Mouse (Mus musculus): ENCODE results near the gene Cep290.
"Not testable (repeated sequence)": the region's sequence is repeated elsewhere in the genome, so short reads cannot be mapped to it uniquely, and the experiment has no call there.

Cep290 gene

GRCm38 (mm10) chr10:100487097-100487978, at the start of gene Cep290, which contains the start of gene Tmtc3:
Cep290 (plus strand) TSS chr10:100487558.
Tmtc3 (minus strand) TSS chr10:100487350.
- peak; percentile 97 for DNase-seq

GRCm38 (mm10) chr10:100449394-100449793, 38.0 kb upstream of the Cep290 start:
- DNase-seq: no peak

- DNase-seq: no peak
Observed at GRCm38 (mm10) chr10:100460515-100460914, 26.8 kb upstream of the Cep290 start.

GRCm38 (mm10) chr10:100475040-100475439, 12.3 kb upstream of the Cep290 start:
- no peak for DNase-seq

- DNase-seq: no peak
Observed at GRCm38 (mm10) chr10:100479538-100479937, 7.8 kb upstream of the Cep290 start.

- DNase-seq: no peak
Observed at GRCm38 (mm10) chr10:100486701-100487096, 659 bp upstream of the Cep290 start.

- DNase-seq: no peak
Observed at GRCm38 (mm10) chr10:100491916-100492315, 4.6 kb downstream of the Cep290 start.

- DNase-seq: no peak
Observed at GRCm38 (mm10) chr10:100498309-100498708, 11.0 kb downstream of the Cep290 start.

- no peak for DNase-seq
Observed at GRCm38 (mm10) chr10:100508170-100508569, 20.8 kb downstream of the Cep290 start.

- no peak for DNase-seq
Observed at GRCm38 (mm10) chr10:100521617-100522016, 34.3 kb downstream of the Cep290 start.

- DNase-seq: no peak
Observed at GRCm38 (mm10) chr10:100522330-100522729, 35.0 kb downstream of the Cep290 start.

- DNase-seq: no peak
Observed at GRCm38 (mm10) chr10:100524499-100525390, 37.4 kb downstream of the Cep290 start.

- no peak for DNase-seq
Observed at GRCm38 (mm10) chr10:100556566-100557175, 69.3 kb downstream of the Cep290 start.

- not testable (repeated sequence) for DNase-seq
Observed at GRCm38 (mm10) chr10:100560194-100560883, 73.0 kb downstream of the Cep290 start.

- DNase-seq: no peak
Observed at GRCm38 (mm10) chr10:100564112-100564511, 76.8 kb downstream of the Cep290 start.

GRCm38 (mm10) chr10:100571707-100572106, 84.3 kb downstream of the Cep290 start:
- DNase-seq: no peak

- no peak for DNase-seq
Observed at GRCm38 (mm10) chr10:100574505-100575149, 87.3 kb downstream of the Cep290 start.

- DNase-seq: no peak
Observed at GRCm38 (mm10) chr10:100575294-100575693, 87.9 kb downstream of the Cep290 start.

- no peak for DNase-seq
Observed at GRCm38 (mm10) chr10:100584178-100584577, 96.8 kb downstream of the Cep290 start.

GRCm38 (mm10) chr10:100588524-100588923, 101.2 kb downstream of the Cep290 start:
- DNase-seq: no peak

GRCm38 (mm10) chr10:100588932-100589388, 101.6 kb downstream of the Cep290 start:
- DNase-seq: peak; percentile 89

- no peak for DNase-seq
Observed at GRCm38 (mm10) chr10:100590323-100590722, 103.0 kb downstream of the Cep290 start, which contains the start of the genes 4930430F08Rik and 1700017N19Rik. 4930430F08Rik (minus strand) TSS chr10:100590423. 1700017N19Rik (plus strand) TSS chr10:100590484.
